Mouse (Mus musculus) macrophage (primary cell): ENCODE results near the gene Pin1. TPM values are rescaled to one million over a fixed set of nuclear protein-coding genes. Genes with fewer than 3 reads are reported as not detected.
"Not testable (repeated sequence)": the region's sequence is repeated elsewhere in the genome, so short reads cannot be mapped to it uniquely, and the experiment has no call there.

Experiments
- H3K27ac ChIP-seq: fragments of 350-480 bp; formaldehyde crosslinking; 2 replicates; pipeline ENCODE4 v1.9.0; 2021
- H3K36me3 ChIP-seq: fragments of 350-480 bp; formaldehyde crosslinking; 2 replicates; pipeline ENCODE4 v1.9.0; 2021; ENCODE audit errors: inconsistent target
- H3K4me3 ChIP-seq: fragments of 350-480 bp; formaldehyde crosslinking; 2 replicates; pipeline ENCODE4 v1.9.0; 2021; ENCODE audit errors: inconsistent target
- H3K79me2 ChIP-seq: fragments of 350-480 bp; formaldehyde crosslinking; 2 replicates; pipeline ENCODE4 v1.9.0; 2021; ENCODE audit errors: inconsistent target
- WGBS: methylation state at CpG from one replicate; pipeline ENCODE4 v1.1.7; 2026; ENCODE audit warnings: inconsistent platforms; ENCODE audit not compliant: missing documents; 5-methylcytosine and 5-hydroxymethylcytosine counted together
- polyA plus RNA-seq: library from polyadenylated mRNA; stranded (reverse); fragments of 250-400 nt; gene quantifications from 3 replicates; pipeline ENCODE4 v1.2.4, GENCODE M21; 2018; ENCODE audit warnings: inconsistent platforms

Gene Pin1
- polyA plus RNA-seq, 1 experiment from 2014 or later = 5.8 TPM

- H3K79me2 ChIP-seq = no peaks in the 10 kb centered on the region
- peaks cover 25% of the 10 kb centered on the region; the same call in 1 of the 2 replicates for H3K36me3 ChIP-seq
- no peak overlapping the region for H3K27ac ChIP-seq
- no peak overlapping the region for H3K4me3 ChIP-seq
- WGBS = 35% methylated on average over 6 of the region's 7 CpGs
These were observed 14.7 kb downstream of the Pin1 start for GRCm38 (mm10) chr9:20666510-20667034.

GRCm38 (mm10) chr9:20668065-20668464 is 16.2 kb downstream of the Pin1 start:
- Histone ChIP-seq H3K36me3 (peaks cover 13% of the 10 kb centered on the region; the same call in 1 of the 2 replicates), H3K4me3 (no peak overlapping the region), H3K27ac (no peak overlapping the region), H3K79me2 (no peaks in the 10 kb centered on the region)
- WGBS = 92% methylated on average over 22 of the region's 22 CpGs

- WGBS = 45% methylated on average over 16 of the region's 16 CpGs
- H3K4me3 ChIP-seq = no peak overlapping the region
- H3K36me3 ChIP-seq = no peaks in the 10 kb centered on the region
- no peak overlapping the region for H3K27ac ChIP-seq
- H3K79me2 ChIP-seq = no peaks in the 10 kb centered on the region
These were observed 20.2 kb downstream of the Pin1 start for GRCm38 (mm10) chr9:20672047-20672446.

- WGBS = 95% methylated on average over 12 of the region's 12 CpGs
- Histone ChIP-seq H3K27ac (no peak overlapping the region), H3K79me2 (no peaks in the 10 kb centered on the region), H3K4me3 (no peak overlapping the region), H3K36me3 (no peaks in the 10 kb centered on the region)
These were observed 26.0 kb downstream of the Pin1 start for GRCm38 (mm10) chr9:20677892-20678291.

- Histone ChIP-seq H3K36me3 (no peaks in the 10 kb centered on the region), H3K79me2 (no peaks in the 10 kb centered on the region), H3K27ac (no peak overlapping the region), H3K4me3 (no peak overlapping the region)
- 78% methylated on average over 9 of the region's 9 CpGs for WGBS
These were observed 28.6 kb downstream of the Pin1 start for GRCm38 (mm10) chr9:20680378-20680958.

- no peak overlapping the region for H3K4me3 ChIP-seq
- 76% methylated on average over 5 of the region's 7 CpGs for WGBS
These were observed 29.9 kb downstream of the Pin1 start for GRCm38 (mm10) chr9:20681546-20682388.

GRCm38 (mm10) chr9:20682389-20682722 is 30.5 kb downstream of the Pin1 start:
- Histone ChIP-seq H3K4me3 (no peak overlapping the region), H3K79me2 (no peaks in the 10 kb centered on the region), H3K36me3 (no peaks in the 10 kb centered on the region), H3K27ac (no peak overlapping the region)
- 87% methylated on average over 2 of the region's 2 CpGs for WGBS

More at GRCm38 (mm10) chr9:20681546-20682388, 29.9 kb downstream of the Pin1 start:
- no peaks in the 10 kb centered on the region for H3K36me3 ChIP-seq
- no peak overlapping the region for H3K27ac ChIP-seq
- H3K79me2 ChIP-seq = no peaks in the 10 kb centered on the region

- WGBS = 58% methylated on average over 16 of the region's 17 CpGs
- H3K27ac ChIP-seq = no peak overlapping the region
- H3K79me2 ChIP-seq = no peaks in the 10 kb centered on the region
- no peaks in the 10 kb centered on the region for H3K36me3 ChIP-seq
- H3K4me3 ChIP-seq = no peak overlapping the region
These were observed 33.4 kb downstream of the Pin1 start for GRCm38 (mm10) chr9:20685081-20685861.

- WGBS = 50% methylated on average over 1 of the region's 1 CpGs
- Histone ChIP-seq H3K4me3 (no peak overlapping the region), H3K79me2 (no peaks in the 10 kb centered on the region)
These were observed 37.5 kb downstream of the Pin1 start for GRCm38 (mm10) chr9:20689403-20689802.

GRCm38 (mm10) chr9:20689913-20690312 is 38.0 kb downstream of the Pin1 start:
- no peaks in the 10 kb centered on the region for H3K79me2 ChIP-seq
- no peak overlapping the region for H3K4me3 ChIP-seq
- 57% methylated on average over 3 of the region's 4 CpGs for WGBS
- no peak overlapping the region for H3K27ac ChIP-seq
- no peaks in the 10 kb centered on the region for H3K36me3 ChIP-seq

More at GRCm38 (mm10) chr9:20689403-20689802, 37.5 kb downstream of the Pin1 start:
- H3K27ac ChIP-seq = no peak overlapping the region
- H3K36me3 ChIP-seq = no peaks in the 10 kb centered on the region

- H3K4me3 ChIP-seq, H3K27ac ChIP-seq, H3K36me3 ChIP-seq, H3K79me2 ChIP-seq: not testable (repeated sequence)
- WGBS = 41% methylated on average over 2 of the region's 2 CpGs
These were observed 38.6 kb downstream of the Pin1 start for GRCm38 (mm10) chr9:20690449-20690848.

GRCm38 (mm10) chr9:20692863-20693262 is 41.0 kb downstream of the Pin1 start:
- Histone ChIP-seq H3K4me3 (no peak overlapping the region), H3K27ac (no peak overlapping the region), H3K79me2 (no peaks in the 10 kb centered on the region), H3K36me3 (no peaks in the 10 kb centered on the region)
- 97% methylated on average over 3 of the region's 3 CpGs for WGBS

- WGBS = 13% methylated on average over 25 of the region's 25 CpGs
- H3K4me3 ChIP-seq = no peak overlapping the region
- H3K79me2 ChIP-seq = no peaks in the 10 kb centered on the region
- no peaks in the 10 kb centered on the region for H3K36me3 ChIP-seq
- H3K27ac ChIP-seq = no peak overlapping the region
These were observed 42.9 kb downstream of the Pin1 start for GRCm38 (mm10) chr9:20694721-20695235.

- Histone ChIP-seq H3K27ac (no peak overlapping the region), H3K4me3 (no peak overlapping the region), H3K79me2 (no peaks in the 10 kb centered on the region), H3K36me3 (no peaks in the 10 kb centered on the region)
- WGBS = 48% methylated on average over 5 of the region's 5 CpGs
These were observed 44.3 kb downstream of the Pin1 start for GRCm38 (mm10) chr9:20696107-20696712.
